Mouse (Mus musculus) cerebellum, postnatal 25 days (tissue): ENCODE measurements around the gene Sh2d2a.
A peak's percentile ranks its signal among the peaks of the same experiment; 100 is the strongest.
"Not testable (repeated sequence)": the region's sequence is repeated elsewhere in the genome, so short reads cannot be mapped to it uniquely, and the experiment has no call there.

Experiments used
- DNase-seq, 2 experiments: peaks; one replicate each; pipeline ENCODE4 v3.0.0; 2021; ENCODE audit warnings: mixed read lengths in 2 of 2

Sh2d2a gene

GRCm38 (mm10) chr3:87857666-87858065, 11.1 kb downstream of the Sh2d2a start:
- no peak for DNase-seq

- DNase-seq = peak; percentile 37 to 71
Observed at GRCm38 (mm10) chr3:87859813-87860212, 13.3 kb downstream of the Sh2d2a start.

- DNase-seq = not testable (repeated sequence)
Observed at GRCm38 (mm10) chr3:87864111-87864510, 17.6 kb downstream of the Sh2d2a start.

GRCm38 (mm10) chr3:87877730-87878129, 31.2 kb downstream of the Sh2d2a start:
- no peak for DNase-seq

- DNase-seq = no peak
Observed at GRCm38 (mm10) chr3:87884291-87884690, 37.7 kb downstream of the Sh2d2a start.

GRCm38 (mm10) chr3:87884708-87885251, 38.2 kb downstream of the Sh2d2a start:
- no peak for DNase-seq

GRCm38 (mm10) chr3:87885281-87886003, 38.9 kb downstream of the Sh2d2a start, which contains the start of gene Prcc:
TSS of gene Prcc (minus strand) at chr3:87885608.
- peak; percentile 88 to 90 for DNase-seq

- DNase-seq = peak; percentile 62 to 65
Observed at GRCm38 (mm10) chr3:87886004-87886365, 39.4 kb downstream of the Sh2d2a start.

GRCm38 (mm10) chr3:87886416-87886815, 39.9 kb downstream of the Sh2d2a start:
- DNase-seq = no peak

GRCm38 (mm10) chr3:87887400-87887799, 40.8 kb downstream of the Sh2d2a start:
- DNase-seq = not testable (repeated sequence)

GRCm38 (mm10) chr3:87891481-87891880, 44.9 kb downstream of the Sh2d2a start:
- DNase-seq = no peak

GRCm38 (mm10) chr3:87893367-87893905, 46.9 kb downstream of the Sh2d2a start:
- DNase-seq = no peak

GRCm38 (mm10) chr3:87899266-87899665, 52.7 kb downstream of the Sh2d2a start:
- no peak for DNase-seq

- no peak for DNase-seq
Observed at GRCm38 (mm10) chr3:87899776-87900175, 53.2 kb downstream of the Sh2d2a start.

- no peak for DNase-seq
Observed at GRCm38 (mm10) chr3:87901036-87901624, 54.6 kb downstream of the Sh2d2a start.

GRCm38 (mm10) chr3:87901959-87902358, 55.4 kb downstream of the Sh2d2a start:
- DNase-seq = not testable (repeated sequence)

- DNase-seq = no peak
Observed at GRCm38 (mm10) chr3:87903821-87904220, 57.3 kb downstream of the Sh2d2a start.
